Mouse (Mus musculus) cerebellum, adult 9-11 months (tissue): ENCODE results near the gene 4921511M17Rik.
"Not testable (repeated sequence)": the region's sequence is repeated elsewhere in the genome, so short reads cannot be mapped to it uniquely, and the experiment has no call there.

Experiments used
- DNase-seq: peaks from one replicate; pipeline ENCODE4 v3.0.0; 2022

The 4921511M17Rik gene

DNA sequence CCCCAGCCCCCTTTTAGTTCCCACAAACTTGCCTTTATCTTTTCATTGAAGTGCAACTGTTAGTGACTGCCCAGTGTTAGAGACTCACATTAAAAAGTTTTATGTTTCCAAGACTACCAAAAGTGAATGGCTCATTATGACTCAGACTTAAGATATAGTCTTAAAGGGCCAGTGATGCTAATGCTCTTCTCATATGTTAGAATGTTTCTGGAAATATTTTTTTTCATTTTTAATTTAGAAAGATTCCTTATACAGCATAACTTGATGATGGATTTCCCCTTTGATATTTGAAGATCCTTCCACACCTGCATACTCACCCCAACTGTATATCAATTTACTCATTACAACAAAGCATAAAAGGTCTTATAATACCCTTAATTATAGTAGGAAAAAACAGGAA, at the start of gene 4921511M17Rik:
4921511M17Rik (minus strand) TSS at position 101 of the 400 bp plus-strand sequence.
- DNase-seq: not testable (repeated sequence)

DNA sequence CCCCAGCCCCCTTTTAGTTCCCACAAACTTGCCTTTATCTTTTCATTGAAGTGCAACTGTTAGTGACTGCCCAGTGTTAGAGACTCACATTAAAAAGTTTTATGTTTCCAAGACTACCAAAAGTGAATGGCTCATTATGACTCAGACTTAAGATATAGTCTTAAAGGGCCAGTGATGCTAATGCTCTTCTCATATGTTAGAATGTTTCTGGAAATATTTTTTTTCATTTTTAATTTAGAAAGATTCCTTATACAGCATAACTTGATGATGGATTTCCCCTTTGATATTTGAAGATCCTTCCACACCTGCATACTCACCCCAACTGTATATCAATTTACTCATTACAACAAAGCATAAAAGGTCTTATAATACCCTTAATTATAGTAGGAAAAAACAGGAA, 21.3 kb upstream of the 4921511M17Rik start, which contains the start of gene Gm10057:
Gm10057 (minus strand) TSS at position 101 of the 400 bp plus-strand sequence.
- not testable (repeated sequence) for DNase-seq

DNA sequence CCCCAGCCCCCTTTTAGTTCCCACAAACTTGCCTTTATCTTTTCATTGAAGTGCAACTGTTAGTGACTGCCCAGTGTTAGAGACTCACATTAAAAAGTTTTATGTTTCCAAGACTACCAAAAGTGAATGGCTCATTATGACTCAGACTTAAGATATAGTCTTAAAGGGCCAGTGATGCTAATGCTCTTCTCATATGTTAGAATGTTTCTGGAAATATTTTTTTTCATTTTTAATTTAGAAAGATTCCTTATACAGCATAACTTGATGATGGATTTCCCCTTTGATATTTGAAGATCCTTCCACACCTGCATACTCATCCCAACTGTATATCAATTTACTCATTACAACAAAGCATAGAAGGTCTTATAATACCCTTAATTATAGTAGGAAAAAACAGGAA, 21.1 kb downstream of the 4921511M17Rik start, which contains the start of gene Samt1:
Samt1 (minus strand) TSS at position 101 of the 400 bp plus-strand sequence.
- not testable (repeated sequence) for DNase-seq

DNA sequence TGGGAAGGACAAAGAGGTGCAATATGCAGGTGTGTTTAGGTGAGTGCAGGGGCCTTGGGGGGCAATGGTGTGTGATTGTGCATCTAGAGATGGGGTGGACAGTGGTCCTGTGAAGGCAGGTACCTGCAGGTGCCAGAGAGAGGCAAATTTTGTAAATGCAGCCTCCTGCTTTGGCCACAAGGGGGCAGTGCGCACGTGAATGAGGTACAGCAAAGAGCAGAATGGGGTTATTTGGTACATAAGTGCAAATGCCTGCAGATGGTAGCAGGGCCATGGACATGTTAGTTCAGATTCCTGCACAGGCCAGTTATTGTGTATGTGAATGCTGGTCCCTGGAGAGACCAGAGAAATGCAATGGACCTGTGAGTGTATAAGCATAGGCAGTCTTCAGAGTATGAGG, 56.7 kb downstream of the 4921511M17Rik start:
- not testable (repeated sequence) for DNase-seq

DNA sequence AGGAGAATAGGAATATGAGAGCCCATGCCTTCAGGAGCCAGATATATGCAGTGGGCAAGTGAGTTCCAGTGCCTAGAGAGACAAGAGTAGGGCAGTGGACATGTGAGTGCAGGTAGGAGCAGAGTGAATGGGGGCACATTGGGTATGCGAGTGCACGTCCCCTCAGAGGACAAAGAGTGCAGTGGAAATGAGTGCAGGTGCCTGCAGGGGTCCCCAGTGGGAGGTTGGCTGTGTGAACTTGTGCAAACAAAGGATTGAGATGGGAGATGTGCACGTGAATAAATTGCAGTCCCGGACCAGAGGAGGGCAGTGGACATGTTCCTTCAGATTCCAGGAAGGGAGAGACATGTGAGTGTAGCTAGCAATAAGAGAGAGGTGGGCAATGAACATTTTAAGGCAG, 57.2 kb downstream of the 4921511M17Rik start:
- not testable (repeated sequence) for DNase-seq

DNA sequence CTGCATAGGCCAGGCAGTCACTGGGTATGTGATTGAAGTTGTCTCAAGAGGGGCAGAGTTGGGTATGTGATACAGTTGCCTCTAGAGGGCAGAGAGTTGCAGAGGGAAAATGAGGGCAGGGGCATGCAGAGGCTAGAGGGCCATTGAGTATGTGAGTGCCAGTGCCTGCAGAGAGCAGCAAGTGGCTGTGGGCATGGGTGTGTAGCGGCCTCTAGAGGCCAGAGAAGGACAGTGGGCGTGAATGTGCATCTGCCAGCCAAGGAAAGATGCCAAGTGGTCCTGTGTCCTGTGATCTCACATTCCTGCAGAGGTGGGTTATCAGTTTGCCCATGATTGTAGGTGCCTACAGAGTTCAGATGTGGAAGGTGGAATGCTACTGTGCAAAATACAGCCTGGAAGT, 59.2 kb downstream of the 4921511M17Rik start:
- no peak for DNase-seq
